Mouse (Mus musculus): ENCODE measurements around the gene Gm4491.

The Gm4491 gene

GRCm38 (mm10) chr14:57082863-57083262, 32.8 kb downstream of the Gm4491 start:
- no peak for DNase-seq (ENCODE audit: low spot score)

- no peak for DNase-seq (ENCODE audit: low spot score)
These were observed 40.1 kb downstream of the Gm4491 start for GRCm38 (mm10) chr14:57075537-57075936.

GRCm38 (mm10) chr14:57069906-57070305, 45.8 kb downstream of the Gm4491 start:
- peak; percentile 4 for DNase-seq (ENCODE audit: low spot score)

GRCm38 (mm10) chr14:57066053-57066452, 49.6 kb downstream of the Gm4491 start:
- DNase-seq (ENCODE audit: low spot score) = no peak
